Comparison of ENCODE assay signal across 10 mouse cellular contexts in genomic region chr11:114291258-114291657, GRCm38 (mm10).
"Had no signal": no experiment of that assay in that cellular context is flagged by ENCODE, and none has a peak within 500 bp of the region (broad histone marks: within the 10 kb centered on the region; RNA-seq: fewer than 3 reads in every experiment).

No protein-coding gene starts in this region.

- DNase-seq: retina, postnatal 1 day; right cerebral cortex, postnatal 14 days; right cerebral cortex, postnatal 25 days; spleen, adult 18-20 months; thymus, adult 18-20 months; thymus, adult 2 months; thymus, postnatal 14 days; thymus, postnatal 25 days; thymus, postnatal 36 days; thymus, postnatal 4 days had no signal
